Mouse (Mus musculus): ENCODE results near the gene Zbtb12.

Gene Zbtb12

DNA sequence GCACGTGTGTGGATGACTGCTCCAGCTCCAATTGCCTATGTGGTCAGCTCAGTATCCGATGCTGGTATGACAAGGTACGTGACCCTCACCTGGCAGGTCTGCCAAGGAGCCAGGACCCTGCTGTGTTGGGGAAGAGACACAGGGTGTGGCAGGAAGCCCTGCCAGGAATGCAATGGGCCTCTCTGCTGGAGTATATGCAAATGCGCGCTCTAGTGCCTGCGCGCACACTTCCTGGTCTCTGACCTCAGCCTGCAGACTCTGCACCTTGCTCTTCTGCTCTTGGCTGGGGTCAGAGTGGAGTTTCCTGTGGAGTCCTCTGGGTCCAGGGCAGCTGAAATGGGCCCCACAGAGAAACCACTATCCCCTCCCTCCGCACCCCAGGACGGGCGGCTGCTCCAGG lies 31.7 kb downstream of the Zbtb12 start:
- no peak for DNase-seq

- DNase-seq, result peak; percentile 87
Measured at GRCm38 (mm10) chr17:34911945-34912351, 32.7 kb downstream of the Zbtb12 start.

DNA sequence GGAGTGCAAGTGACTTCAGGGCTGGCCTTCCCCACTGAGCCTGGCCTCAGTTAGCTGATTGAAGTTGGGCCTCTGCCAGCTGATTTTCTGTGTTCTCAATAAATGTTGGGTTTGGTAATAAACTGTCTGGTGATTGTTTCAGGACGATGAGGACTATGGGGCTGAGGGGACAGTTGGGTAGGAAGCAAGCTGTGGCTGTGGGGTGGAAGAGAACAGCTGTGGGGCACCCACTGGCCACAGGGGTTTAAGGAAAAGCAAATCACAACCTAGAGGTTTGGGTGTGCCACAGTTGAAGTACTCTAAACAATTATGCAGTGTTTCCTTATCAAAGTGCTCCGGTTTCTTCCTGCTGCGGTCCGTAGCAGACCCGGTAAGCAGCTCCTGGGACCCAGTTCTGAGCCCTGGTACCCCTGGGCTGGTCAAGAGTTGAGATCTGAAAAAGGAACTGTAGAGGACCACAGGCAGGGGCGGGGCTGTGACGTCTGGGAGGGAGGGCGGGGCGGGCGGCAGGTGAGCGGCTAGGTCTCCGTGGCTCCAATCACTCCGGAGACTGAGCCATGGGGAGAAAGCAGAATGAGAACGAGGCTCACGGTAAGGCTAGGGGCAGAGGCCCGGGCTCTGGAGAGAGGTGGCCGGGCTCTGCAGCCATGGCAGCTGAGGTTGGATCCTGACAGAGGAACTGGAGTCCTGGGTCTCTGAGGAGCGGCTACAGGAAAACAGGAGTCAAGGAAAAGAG lies 34.8 kb downstream of the Zbtb12 start, which contains the start of gene Slc44a4:
Gene Slc44a4 (plus strand): TSS at position 537 of the 736 bp plus-strand sequence.
- no peak for DNase-seq

GRCm38 (mm10) chr17:34915410-34915831 lies 36.1 kb downstream of the Zbtb12 start:
- peak; percentile 67 for DNase-seq

- no peak for DNase-seq
Measured at GRCm38 (mm10) chr17:34916316-34916715, 37.0 kb downstream of the Zbtb12 start.

DNA sequence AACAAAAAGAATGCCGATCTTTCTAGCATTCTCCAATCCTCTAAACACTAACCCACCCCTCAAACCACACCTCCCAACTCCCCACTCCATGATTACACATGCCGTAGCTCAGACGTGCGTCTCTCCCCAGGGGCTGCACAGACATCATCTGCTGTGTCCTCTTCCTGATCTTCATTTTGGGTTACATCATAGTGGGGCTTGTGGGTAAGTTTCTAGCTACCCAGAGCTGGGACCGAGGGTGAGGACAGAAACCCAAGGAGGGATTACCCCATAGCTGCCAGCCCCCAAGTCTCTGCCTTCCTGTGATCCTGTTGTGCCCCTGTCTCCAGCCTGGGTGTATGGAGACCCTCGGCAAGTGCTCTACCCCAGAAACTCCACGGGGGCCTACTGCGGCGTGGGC lies 37.9 kb downstream of the Zbtb12 start:
- no peak for DNase-seq

DNA sequence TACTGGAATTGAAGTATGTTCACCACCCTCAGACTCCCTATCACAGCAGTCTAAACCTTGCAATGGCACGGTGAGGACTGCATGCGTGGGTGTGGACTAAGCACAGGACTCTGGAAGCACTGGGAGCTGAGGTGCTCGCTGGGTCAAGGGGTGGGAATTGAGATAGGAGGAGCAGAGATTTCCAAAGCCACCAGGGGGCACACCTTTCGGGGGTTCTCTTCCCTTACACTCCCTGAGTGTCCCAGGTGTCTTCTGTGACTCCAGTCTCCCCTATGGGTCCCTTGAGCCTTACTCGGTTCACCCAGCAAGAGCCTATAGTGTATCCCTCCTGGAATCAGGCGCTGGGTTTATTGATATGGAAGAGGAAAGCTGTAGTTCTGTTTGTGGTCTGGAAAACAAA lies 43.7 kb downstream of the Zbtb12 start:
- DNase-seq, result no peak

GRCm38 (mm10) chr17:34924258-34924657 lies 45.0 kb downstream of the Zbtb12 start:
- DNase-seq, result no peak

GRCm38 (mm10) chr17:34927306-34928019 lies 48.2 kb downstream of the Zbtb12 start:
- DNase-seq, result peak; percentile 43

- DNase-seq, result no peak
Measured at GRCm38 (mm10) chr17:34928841-34929240, 49.6 kb downstream of the Zbtb12 start.

DNA sequence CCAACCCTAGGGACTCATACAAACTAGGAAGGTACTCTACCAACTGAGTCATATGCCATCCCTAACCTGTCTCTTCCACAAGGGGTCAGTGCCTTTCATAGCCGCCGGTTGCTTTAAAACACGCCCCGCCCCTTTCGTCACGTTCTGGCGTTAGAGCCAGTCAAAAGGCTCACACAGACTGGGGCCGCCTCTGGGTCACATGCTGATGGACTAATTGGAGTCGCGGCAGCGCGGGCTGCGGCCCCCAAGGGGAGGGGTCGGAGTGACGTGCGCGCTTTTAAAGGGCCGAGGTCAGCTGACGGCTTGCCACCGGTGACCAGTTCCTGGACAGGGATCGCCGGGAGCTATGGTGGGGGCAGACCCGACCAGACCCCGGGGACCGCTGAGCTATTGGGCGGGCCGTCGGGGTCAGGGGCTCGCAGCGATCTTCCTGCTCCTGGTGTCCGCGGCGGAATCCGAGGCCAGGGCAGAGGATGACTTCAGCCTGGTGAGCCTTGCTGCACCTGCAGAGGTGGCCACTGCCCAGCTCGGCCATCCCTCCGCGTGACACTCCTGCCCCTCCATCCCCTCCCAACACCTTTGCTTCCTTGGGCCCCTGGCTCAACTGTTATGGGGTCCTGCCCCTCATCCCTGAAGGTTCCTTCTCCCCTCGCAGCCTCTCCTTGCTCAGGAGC lies 51.9 kb downstream of the Zbtb12 start, which contains the start of gene Neu1:
Gene Neu1 (plus strand): TSS at position 193 of the 674 bp plus-strand sequence.
- DNase-seq, result peak; percentile 99

- DNase-seq, result no peak
Measured at GRCm38 (mm10) chr17:34931735-34932098, 52.4 kb downstream of the Zbtb12 start.

- DNase-seq, result no peak
Measured at GRCm38 (mm10) chr17:34932287-34932686, 53.0 kb downstream of the Zbtb12 start.

GRCm38 (mm10) chr17:34934031-34934430 lies 54.7 kb downstream of the Zbtb12 start:
- DNase-seq, result no peak

DNA sequence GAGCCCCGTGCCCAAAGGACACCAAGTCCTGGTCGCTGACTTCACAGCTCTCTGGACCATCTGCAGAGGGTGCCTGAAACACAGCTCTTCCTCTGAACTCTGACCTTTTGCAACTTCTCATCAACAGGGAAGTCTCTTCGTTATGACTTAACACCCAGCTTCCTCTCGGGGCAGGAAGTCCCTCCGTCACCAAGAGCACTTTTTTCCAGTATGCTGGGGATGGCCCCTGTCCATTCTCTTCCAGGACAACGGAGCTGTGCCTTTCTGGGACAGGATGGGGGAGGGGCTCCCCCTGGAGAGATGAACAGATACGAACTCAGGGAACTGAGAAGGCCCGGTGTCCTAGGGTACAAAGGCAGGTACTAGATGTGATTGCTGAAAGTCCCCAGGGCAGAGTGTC lies 55.5 kb downstream of the Zbtb12 start:
- no peak for DNase-seq

GRCm38 (mm10) chr17:34937960-34938505 lies 58.8 kb downstream of the Zbtb12 start:
- no peak for DNase-seq

DNA sequence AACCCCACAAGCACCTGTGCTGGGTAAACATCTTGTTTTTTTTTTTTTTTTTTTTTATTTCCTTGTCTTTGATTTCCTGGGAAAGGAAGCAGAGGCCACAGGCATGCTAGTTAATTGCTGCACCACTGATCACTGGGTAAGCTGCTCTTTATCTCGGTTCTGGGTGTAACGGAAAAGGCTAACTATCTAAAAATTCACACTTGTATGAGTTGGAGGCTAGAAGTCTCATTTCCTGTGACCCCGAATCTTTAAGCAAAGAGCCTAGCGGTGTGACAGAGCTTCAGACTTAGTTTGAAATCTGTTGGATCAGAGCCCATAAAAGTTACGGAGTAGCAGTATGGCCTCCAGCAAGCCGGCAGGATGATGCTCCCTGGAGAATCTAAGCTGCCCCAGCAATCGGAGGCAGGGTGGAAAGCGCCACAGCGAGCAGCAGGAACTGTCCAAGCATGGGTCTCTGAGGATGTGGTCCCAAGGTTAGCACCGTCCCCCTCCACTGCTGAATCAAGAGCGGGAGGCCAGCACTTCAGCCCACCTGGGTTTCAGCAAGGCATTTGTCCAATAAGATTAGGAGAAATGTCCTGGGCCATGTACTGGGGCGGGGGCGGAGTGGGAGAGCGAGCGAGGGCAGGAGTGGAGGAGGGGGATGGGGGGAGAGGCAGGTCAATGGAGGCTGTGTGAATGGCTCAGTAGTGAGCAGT lies 62.2 kb downstream of the Zbtb12 start:
- no peak for DNase-seq

DNA sequence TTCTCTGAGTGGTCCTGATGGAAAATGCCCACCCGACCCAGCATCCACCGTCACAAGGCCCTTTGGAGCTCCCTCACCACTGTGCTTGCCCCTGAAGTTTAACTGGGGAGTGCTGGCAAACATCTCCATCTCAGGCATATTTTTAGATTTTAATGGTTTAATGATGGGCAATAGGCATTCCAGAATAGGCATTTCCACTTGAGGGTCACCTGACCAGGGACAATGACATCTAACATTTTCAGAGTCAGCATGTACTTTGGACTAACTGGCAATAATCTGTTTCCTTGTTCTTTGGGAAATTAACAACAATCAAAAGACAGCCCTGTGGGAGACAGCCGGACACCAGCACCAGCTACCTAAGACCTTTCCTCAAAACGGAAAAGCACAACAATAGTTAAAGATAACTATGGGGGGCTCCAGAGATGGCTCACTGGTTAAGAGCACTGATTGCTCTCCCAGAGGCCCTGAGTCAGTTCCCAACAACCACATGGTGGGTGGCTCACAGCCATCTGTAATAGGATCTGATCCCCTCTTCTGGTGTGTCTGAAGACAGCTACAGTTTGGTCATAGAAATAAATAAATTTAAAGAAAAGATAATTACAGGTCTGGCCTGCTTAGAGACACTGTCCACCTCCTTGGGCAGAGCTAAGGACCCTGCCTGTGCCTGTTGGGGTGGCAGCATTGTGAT lies 64.0 kb downstream of the Zbtb12 start:
- no peak for DNase-seq

DNA sequence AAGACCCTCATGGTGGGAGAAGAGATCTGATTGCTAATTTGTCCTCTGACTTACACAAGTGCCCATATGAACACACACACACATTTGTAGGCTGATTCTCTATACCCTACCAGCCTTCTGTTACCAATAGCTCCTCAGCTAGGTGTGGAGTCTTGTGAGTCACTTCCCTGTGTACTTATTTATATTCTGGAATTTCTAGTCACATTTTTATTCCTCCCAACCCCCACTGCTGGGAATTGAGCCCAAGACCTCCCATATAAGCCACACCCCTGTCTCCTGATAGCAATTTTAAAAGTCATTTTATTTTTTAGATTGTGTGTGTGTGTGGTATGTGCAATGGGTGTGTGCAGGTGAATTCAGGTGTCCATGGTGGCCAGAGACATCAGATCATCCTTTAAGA lies 65.1 kb downstream of the Zbtb12 start:
- no peak for DNase-seq

All from lung, postnatal 10 days (tissue).